Mouse (Mus musculus) embryonic stem cell, embryonic (primary cell): ENCODE measurements around the gene Gm21188.
"Not testable (repeated sequence)": the region's sequence is repeated elsewhere in the genome, so short reads cannot be mapped to it uniquely, and the experiment has no call there.

ENCODE experiments used
- CTCF ChIA-PET, 4 experiments: fragments of 300-600 bp in 2 of 4; fragments of 350-600 bp in 2 of 4; sonication (Branson Sonifier 250); formaldehyde crosslinking; loops; one replicate each; lab custom pipeline; 2022; ENCODE audit warnings: inconsistent platforms in 2 of 4; lab: Charles Lee
- POLR2A ChIA-PET, 4 experiments: fragments of 300-600 bp in 2 of 4; fragments of 350-600 bp in 2 of 4; sonication (Branson Sonifier 250); formaldehyde crosslinking; loops; one replicate each; lab custom pipeline; 2022; ENCODE audit warnings: antibody characterized with exemption in 4 of 4, inconsistent platforms in 1 of 4; lab: Charles Lee

Gene Gm21188

GRCm38 (mm10) chr13:120031676-120032075 lies 20.3 kb downstream of the Gm21188 start:
- CTCF ChIA-PET, POLR2A ChIA-PET: not testable (repeated sequence)

GRCm38 (mm10) chr13:120027368-120027767 lies 24.6 kb downstream of the Gm21188 start:
- POLR2A ChIA-PET, CTCF ChIA-PET: not testable (repeated sequence)

- POLR2A ChIA-PET, CTCF ChIA-PET: not testable (repeated sequence)
These were observed 25.1 kb downstream of the Gm21188 start, which contains the start of gene Gm36079 for GRCm38 (mm10) chr13:120026911-120027310. Gene Gm36079, minus strand, starts transcription at chr13:120027011.

GRCm38 (mm10) chr13:120026373-120026772 lies 25.6 kb downstream of the Gm21188 start:
- POLR2A ChIA-PET, CTCF ChIA-PET: not testable (repeated sequence)

- POLR2A ChIA-PET, CTCF ChIA-PET: not testable (repeated sequence)
These were observed 26.4 kb downstream of the Gm21188 start for GRCm38 (mm10) chr13:120025576-120025975.

- CTCF ChIA-PET, POLR2A ChIA-PET: not testable (repeated sequence)
These were observed 27.0 kb downstream of the Gm21188 start for GRCm38 (mm10) chr13:120025004-120025403.

- CTCF ChIA-PET, POLR2A ChIA-PET: not testable (repeated sequence)
These were observed 27.4 kb downstream of the Gm21188 start for GRCm38 (mm10) chr13:120024581-120024980.

GRCm38 (mm10) chr13:120021477-120021876 lies 30.5 kb downstream of the Gm21188 start:
- CTCF ChIA-PET, POLR2A ChIA-PET: not testable (repeated sequence)

GRCm38 (mm10) chr13:120015348-120016007 lies 36.5 kb downstream of the Gm21188 start:
- POLR2A ChIA-PET, CTCF ChIA-PET: not testable (repeated sequence)

GRCm38 (mm10) chr13:120013962-120014361 lies 38.0 kb downstream of the Gm21188 start:
- POLR2A ChIA-PET, CTCF ChIA-PET: not testable (repeated sequence)

- POLR2A ChIA-PET, CTCF ChIA-PET: not testable (repeated sequence)
These were observed 38.5 kb downstream of the Gm21188 start for GRCm38 (mm10) chr13:120013544-120013943.

- CTCF ChIA-PET, POLR2A ChIA-PET: not testable (repeated sequence)
These were observed 41.9 kb downstream of the Gm21188 start for GRCm38 (mm10) chr13:120010068-120010467.

GRCm38 (mm10) chr13:119999215-119999614 lies 52.8 kb downstream of the Gm21188 start:
- POLR2A ChIA-PET, CTCF ChIA-PET: not testable (repeated sequence)

GRCm38 (mm10) chr13:119998442-119999086 lies 53.4 kb downstream of the Gm21188 start:
- POLR2A ChIA-PET, CTCF ChIA-PET: not testable (repeated sequence)

GRCm38 (mm10) chr13:119991917-119992496 lies 60.0 kb downstream of the Gm21188 start:
- CTCF ChIA-PET, POLR2A ChIA-PET: not testable (repeated sequence)

- CTCF ChIA-PET, POLR2A ChIA-PET: not testable (repeated sequence)
These were observed 60.7 kb downstream of the Gm21188 start for GRCm38 (mm10) chr13:119991264-119991663.
